Mouse (Mus musculus): Measurements from ENCODE around the gene Cip2a.

The Cip2a gene

GRCm38 (mm10) chr16:48993559-48994342, at the start of gene Cip2a, which contains the start of gene Dzip3:
Cip2a (plus strand) TSS chr16:48994185.
Dzip3 (minus strand) TSS chr16:48994165.
- DNase-seq, result peak; percentile 94

- no peak for DNase-seq
These were observed 21.0 kb upstream of the Cip2a start for GRCm38 (mm10) chr16:48972996-48973395.

- no peak for DNase-seq
These were observed 20.4 kb upstream of the Cip2a start for GRCm38 (mm10) chr16:48973548-48973947.

GRCm38 (mm10) chr16:48979965-48980364, 14.0 kb upstream of the Cip2a start:
- no peak for DNase-seq

- no peak for DNase-seq
These were observed 8.9 kb upstream of the Cip2a start for GRCm38 (mm10) chr16:48985034-48985627.

GRCm38 (mm10) chr16:48989700-48990099, 4.3 kb upstream of the Cip2a start:
- DNase-seq, result no peak

GRCm38 (mm10) chr16:48992437-48993230, 1.4 kb upstream of the Cip2a start:
- no peak for DNase-seq

GRCm38 (mm10) chr16:48993231-48993558, 790 bp upstream of the Cip2a start:
- no peak for DNase-seq

GRCm38 (mm10) chr16:48994343-48994693, 333 bp downstream of the Cip2a start:
- no peak for DNase-seq

GRCm38 (mm10) chr16:49004151-49004550, 10.2 kb downstream of the Cip2a start:
- no peak for DNase-seq

GRCm38 (mm10) chr16:49016620-49017332, 22.8 kb downstream of the Cip2a start:
- DNase-seq, result no peak

- DNase-seq, result no peak
These were observed 41.9 kb downstream of the Cip2a start for GRCm38 (mm10) chr16:49035852-49036251.

GRCm38 (mm10) chr16:49037771-49038170, 43.8 kb downstream of the Cip2a start:
- DNase-seq, result no peak

GRCm38 (mm10) chr16:49040554-49041221, 46.7 kb downstream of the Cip2a start:
- no peak for DNase-seq

- no peak for DNase-seq
These were observed 55.2 kb downstream of the Cip2a start for GRCm38 (mm10) chr16:49049214-49049613.

- DNase-seq, result no peak
These were observed 63.2 kb downstream of the Cip2a start, which contains the start of gene Myh15 for GRCm38 (mm10) chr16:49057186-49057585. Myh15 (plus strand) TSS chr16:49057486.

All from kidney, postnatal 10 days (tissue).